Mouse (Mus musculus): ENCODE results near the gene Grasp. TPM values are rescaled to one million over a fixed set of nuclear protein-coding genes. Genes with fewer than 3 reads are reported as not detected.

The Grasp gene
- polyA plus RNA-seq, 1 experiment: 0.05 TPM

- Histone ChIP-seq H3K4me3 (replicated peaks) (no peak overlapping the region), H3K27me3 (ENCODE audit: control insufficient read depth) (no peaks in the 10 kb centered on the region), H3K36me3 (ENCODE audit: control insufficient read depth) (peaks cover 8% of the 10 kb centered on the region), H3K4me1 (ENCODE audit: control insufficient read depth) (peaks cover 12% of the 10 kb centered on the region), H3K9me3 (ENCODE audit: control insufficient read depth, low read length) (peaks cover 2% of the 10 kb centered on the region; the same call in 1 of the 2 replicates)
- no peak for TF ChIP-seq TAL1 (IDR thresholded peaks at IDR 0.05; ENCODE audit: low read length)
These were observed 31.7 kb upstream of the Grasp start for GRCm38 (mm10) chr15:101192260-101192640.

- Histone ChIP-seq H3K27me3 (ENCODE audit: control insufficient read depth) (no peaks in the 10 kb centered on the region), H3K4me1 (ENCODE audit: control insufficient read depth) (peaks cover 12% of the 10 kb centered on the region), H3K4me3 (replicated peaks) (no peak overlapping the region), H3K9me3 (ENCODE audit: control insufficient read depth, low read length) (peaks cover 2% of the 10 kb centered on the region; the same call in 1 of the 2 replicates), H3K36me3 (ENCODE audit: control insufficient read depth) (peaks cover 8% of the 10 kb centered on the region)
- TF ChIP-seq GATA1 (IDR thresholded peaks at IDR 0.05; ENCODE audit: low read length) (no peak), TAL1 (IDR thresholded peaks at IDR 0.05; ENCODE audit: low read length) (no peak)
These were observed 31.3 kb upstream of the Grasp start for GRCm38 (mm10) chr15:101192651-101193050.

- Histone ChIP-seq H3K4me1 (ENCODE audit: control insufficient read depth) (peaks cover 12% of the 10 kb centered on the region), H3K27me3 (ENCODE audit: control insufficient read depth) (no peaks in the 10 kb centered on the region), H3K9me3 (ENCODE audit: control insufficient read depth, low read length) (peaks cover 2% of the 10 kb centered on the region; the same call in 1 of the 2 replicates), H3K4me3 (replicated peaks) (no peak overlapping the region), H3K36me3 (ENCODE audit: control insufficient read depth) (peaks cover 8% of the 10 kb centered on the region)
- no peak for TF ChIP-seq TAL1 (IDR thresholded peaks at IDR 0.05; ENCODE audit: low read length)
- TF ChIP-seq GATA1 (IDR thresholded peaks at IDR 0.05; ENCODE audit: low read length): no peak
These were observed 30.0 kb upstream of the Grasp start for GRCm38 (mm10) chr15:101193971-101194370.

- Histone ChIP-seq H3K27me3 (ENCODE audit: control insufficient read depth) (no peaks in the 10 kb centered on the region), H3K4me3 (replicated peaks) (no peak overlapping the region), H3K9me3 (ENCODE audit: control insufficient read depth, low read length) (peaks cover 2% of the 10 kb centered on the region; the same call in 1 of the 2 replicates), H3K4me1 (ENCODE audit: control insufficient read depth) (peaks cover 12% of the 10 kb centered on the region), H3K36me3 (ENCODE audit: control insufficient read depth) (peaks cover 8% of the 10 kb centered on the region)
- TF ChIP-seq TAL1 (IDR thresholded peaks at IDR 0.05; ENCODE audit: low read length): no peak
- no peak for TF ChIP-seq GATA1 (IDR thresholded peaks at IDR 0.05; ENCODE audit: low read length)
These were observed 28.8 kb upstream of the Grasp start for GRCm38 (mm10) chr15:101194951-101195823.

GRCm38 (mm10) chr15:101196079-101196795 is 27.8 kb upstream of the Grasp start:
- TF ChIP-seq TAL1 (IDR thresholded peaks at IDR 0.05; ENCODE audit: low read length) (no peak), GATA1 (IDR thresholded peaks at IDR 0.05; ENCODE audit: low read length) (no peak)
- no peak overlapping the region for H3K4me3 ChIP-seq (replicated peaks)

GRCm38 (mm10) chr15:101196961-101197360 is 27.0 kb upstream of the Grasp start:
- Histone ChIP-seq H3K36me3 (ENCODE audit: control insufficient read depth) (peaks cover 19% of the 10 kb centered on the region), H3K27me3 (ENCODE audit: control insufficient read depth) (no peaks in the 10 kb centered on the region), H3K4me1 (ENCODE audit: control insufficient read depth) (no peaks in the 10 kb centered on the region; the same call in 1 of the 2 replicates), H3K9me3 (ENCODE audit: control insufficient read depth, low read length) (peaks cover 2% of the 10 kb centered on the region; the same call in 1 of the 2 replicates), H3K4me3 (replicated peaks) (no peak overlapping the region)
- TF ChIP-seq GATA1 (IDR thresholded peaks at IDR 0.05; ENCODE audit: low read length): no peak
- TF ChIP-seq TAL1 (IDR thresholded peaks at IDR 0.05; ENCODE audit: low read length): no peak

More at GRCm38 (mm10) chr15:101196079-101196795, 27.8 kb upstream of the Grasp start:
- H3K36me3 ChIP-seq (ENCODE audit: control insufficient read depth): peaks cover 14% of the 10 kb centered on the region
- peaks cover 6% of the 10 kb centered on the region for H3K4me1 ChIP-seq (ENCODE audit: control insufficient read depth)
- no peaks in the 10 kb centered on the region for H3K27me3 ChIP-seq (ENCODE audit: control insufficient read depth)
- H3K9me3 ChIP-seq (ENCODE audit: control insufficient read depth, low read length): peaks cover 2% of the 10 kb centered on the region; the same call in 1 of the 2 replicates

GRCm38 (mm10) chr15:101197497-101198179 is 26.4 kb upstream of the Grasp start:
- Histone ChIP-seq H3K27me3 (ENCODE audit: control insufficient read depth) (no peaks in the 10 kb centered on the region), H3K4me3 (replicated peaks) (no peak overlapping the region), H3K4me1 (ENCODE audit: control insufficient read depth) (no peaks in the 10 kb centered on the region), H3K9me3 (ENCODE audit: control insufficient read depth, low read length) (peaks cover 2% of the 10 kb centered on the region; the same call in 1 of the 2 replicates), H3K36me3 (ENCODE audit: control insufficient read depth) (peaks cover 24% of the 10 kb centered on the region)
- no peak for TF ChIP-seq TAL1 (IDR thresholded peaks at IDR 0.05; ENCODE audit: low read length)

GRCm38 (mm10) chr15:101198218-101198617 is 25.8 kb upstream of the Grasp start:
- no peaks in the 10 kb centered on the region for H3K27me3 ChIP-seq (ENCODE audit: control insufficient read depth)
- peaks cover 27% of the 10 kb centered on the region for H3K36me3 ChIP-seq (ENCODE audit: control insufficient read depth)
- no peak for TF ChIP-seq GATA1 (IDR thresholded peaks at IDR 0.05; ENCODE audit: low read length)
- no peak for TF ChIP-seq TAL1 (IDR thresholded peaks at IDR 0.05; ENCODE audit: low read length)
- no peak overlapping the region for H3K4me3 ChIP-seq (replicated peaks)
- H3K4me1 ChIP-seq (ENCODE audit: control insufficient read depth): no peaks in the 10 kb centered on the region
- peaks cover 2% of the 10 kb centered on the region; the same call in 1 of the 2 replicates for H3K9me3 ChIP-seq (ENCODE audit: control insufficient read depth, low read length)

All from erythroblast, embryonic 14.5 days (primary cell).